Mouse (Mus musculus) olfactory bulb, adult 2 months (tissue): ENCODE data around the gene Ciao2a.

Experiments
- CTCF ChIP-seq: fragments of 200-500 bp; IDR thresholded peaks from 2 replicates; pipeline ENCODE4 v1.5.1; 2012; ENCODE audit warnings: low read depth, mild to moderate bottlenecking, low read length, moderate library complexity; ENCODE audit not compliant: insufficient read depth
- POLR2A ChIP-seq: fragments of 200-500 bp; IDR thresholded peaks from 2 replicates; pipeline ENCODE4 v1.6.1; 2012; ENCODE audit warnings: mild to moderate bottlenecking, low read depth, low read length, moderate library complexity; ENCODE audit not compliant: insufficient read depth

GRCm38 (mm10) chr9:66084171-66084570 lies 42.2 kb upstream of the Ciao2a start:
- TF ChIP-seq POLR2A (no peak), CTCF (no peak)
